In genomic region chr1:171616881-171617515, GRCm38 (mm10) we compare ENCODE assay signal across 21 mouse cellular contexts. TPM values are rescaled to one million over a fixed set of nuclear protein-coding genes. Genes with fewer than 3 reads are reported as not detected.
A peak's percentile ranks its signal among the peaks of the same experiment; 100 is the strongest.
DNase-seq lines count a peak whose midpoint lies in the region; ATAC-seq and TF ChIP-seq lines count a peak whose summit lies in the region.
"Had no signal": no experiment of that assay in that cellular context is flagged by ENCODE, and none has a peak within 500 bp of the region (broad histone marks: within the 10 kb centered on the region; RNA-seq: fewer than 3 reads in every experiment).

No protein-coding gene starts in this region.

- 0 out of 2 replicates have a peak, but pooled peaks have one; percentile 52 for ATAC-seq in kidney, embryonic 15.5 days (replicated peaks; ENCODE audit: low FRiP score)
- ATAC-seq in intestine, postnatal 0 days = no peak
- ATAC-seq: forebrain, postnatal 0 days; hindbrain, embryonic 16.5 days had no signal

- DNase-seq in kidney, postnatal 14 days = no peak
- DNase-seq in A20 (ENCODE audit: low read depth, low spot score) = peak; percentile 29
- DNase-seq in lung, postnatal 36 days = peak; percentile 49
- DNase-seq in right cerebral cortex, adult 18-20 months = no peak
- DNase-seq in c-Kit-positive CD71-positive TER-119-positive erythroid progenitor cells, embryonic 14.5 days (ENCODE audit: low spot score) = no peak
- DNase-seq: adrenal gland, postnatal 36 days; cerebellum, adult 2 months; forebrain, postnatal 0 days; kidney, adult 2 months; lung, embryonic 14.5 days; midbrain, embryonic 14.5 days; right cerebral cortex, postnatal 4 days; thymus, postnatal 4 days had no signal

- no peak for TF ChIP-seq POLR2A in bone marrow, adult 2 months (IDR thresholded peaks at IDR 0.05; ENCODE audit: borderline replicate concordance, control insufficient read depth, low read depth, low read length)

- no peak for TF ChIP-seq CTCF in bone marrow, adult 2 months (IDR thresholded peaks at IDR 0.05; ENCODE audit: control insufficient read depth, insufficient read depth, low read length)
- TF ChIP-seq CTCF in intestine, postnatal 0 days (IDR thresholded peaks at IDR 0.05; ENCODE audit: low read depth) = no peak

- no peaks in the 10 kb centered on the region for H3K27me3 ChIP-seq in kidney, embryonic 15.5 days
- no peaks in the 10 kb centered on the region for H3K27me3 ChIP-seq in intestine, postnatal 0 days (replicated peaks; ENCODE audit: control insufficient read depth, insufficient read depth, low read length)
- H3K27me3 ChIP-seq: CH12.LX; limb, embryonic 15.5 days; neural tube, embryonic 12.5 days had no signal

- no peak overlapping the region for H3K4me2 ChIP-seq in kidney, embryonic 15.5 days
- H3K4me2 ChIP-seq in intestine, postnatal 0 days (replicated peaks; ENCODE audit: low read depth) = no peak overlapping the region
- H3K4me2 ChIP-seq: limb, embryonic 15.5 days; lung, embryonic 14.5 days; neural tube, embryonic 12.5 days had no signal

- 61% methylated on average over 11 of the region's 11 CpGs for WGBS in kidney, embryonic 15.5 days
- WGBS in bone marrow, adult 2 months = 45% methylated on average over 11 of the region's 11 CpGs
- WGBS in intestine, postnatal 0 days = 81% methylated on average over 11 of the region's 11 CpGs

- no peak overlapping the region for H3K9ac ChIP-seq in kidney, embryonic 15.5 days
- no peak overlapping the region for H3K9ac ChIP-seq in intestine, postnatal 0 days (ENCODE audit: low read depth, low read length)
- H3K9ac ChIP-seq: forebrain, postnatal 0 days; limb, embryonic 15.5 days; lung, embryonic 14.5 days; neural tube, embryonic 12.5 days had no signal

- H3K4me3 ChIP-seq in kidney, embryonic 15.5 days (replicated peaks) = no peak overlapping the region
- H3K4me3 ChIP-seq in bone marrow, adult 2 months (replicated peaks; ENCODE audit: control insufficient read depth, low read depth, low read length) = no peak overlapping the region
- H3K4me3 ChIP-seq in intestine, postnatal 0 days (ENCODE audit: low read depth, low read length) = no peak overlapping the region
- H3K4me3 ChIP-seq: erythroblast, embryonic 14.5 days; limb, embryonic 15.5 days; neural tube, embryonic 12.5 days had no signal

- no peaks in the 10 kb centered on the region for H3K36me3 ChIP-seq in kidney, embryonic 15.5 days
- no peaks in the 10 kb centered on the region for H3K36me3 ChIP-seq in intestine, postnatal 0 days (ENCODE audit: control insufficient read depth, insufficient read depth)
- H3K36me3 ChIP-seq: limb, embryonic 15.5 days; neural tube, embryonic 12.5 days had no signal

- H3K9me3 ChIP-seq in kidney, embryonic 15.5 days (replicated peaks) = no peaks in the 10 kb centered on the region
- no peaks in the 10 kb centered on the region for H3K9me3 ChIP-seq in intestine, postnatal 0 days (ENCODE audit: control insufficient read depth)
- H3K9me3 ChIP-seq: limb, embryonic 15.5 days; neural tube, embryonic 12.5 days had no signal

- no peak overlapping the region for H3K27ac ChIP-seq in kidney, embryonic 15.5 days
- H3K27ac ChIP-seq in bone marrow, adult 2 months (ENCODE audit: control insufficient read depth, insufficient read depth, low read depth, low read length, poor library complexity) = peak overlapping the region; percentile 46
- no peak overlapping the region for H3K27ac ChIP-seq in intestine, postnatal 0 days (ENCODE audit: low read depth, low read length)
- H3K27ac ChIP-seq: limb, embryonic 15.5 days; neural tube, embryonic 12.5 days had no signal

- 0 out of 2 replicates have a peak, but pooled peaks cover 5% of the 10 kb centered on the region for H3K4me1 ChIP-seq in kidney, embryonic 15.5 days
- H3K4me1 ChIP-seq in bone marrow, adult 2 months (ENCODE audit: control insufficient read depth, insufficient read depth, low read length) = peaks cover 5% of the 10 kb centered on the region
- H3K4me1 ChIP-seq in intestine, postnatal 0 days (replicated peaks; ENCODE audit: control insufficient read depth, insufficient read depth, low read length) = no peaks in the 10 kb centered on the region
- H3K4me1 ChIP-seq: limb, embryonic 15.5 days; neural tube, embryonic 12.5 days had no signal

RNA-seq across cellular contexts. Expression of gene Ly9, which starts 9.8 kb away (rescaled TPM):
- polyA plus RNA-seq in kidney, embryonic 15.5 days (2015; fragmentation: Nextera tagmentation; extraction: Ambion mirVana) = 0.32 and 0.42 TPM in 2 replicates
- polyA plus RNA-seq in bone marrow, adult 2 months (2011; ENCODE audit: insufficient read depth, insufficient read length, low replicate concordance, missing spikeins) = 12.8 and 23.7 TPM in 2 replicates
- polyA plus RNA-seq in intestine, postnatal 0 days (2015; fragmentation: Nextera tagmentation; extraction: Ambion mirVana) = 0.18 and 0.55 TPM in 2 replicates
- polyA plus RNA-seq: midbrain, embryonic 14.5 days; neural tube, embryonic 12.5 days had no signal

RNA-seq across cellular contexts. Expression of gene Slamf7, which starts 35.8 kb away (rescaled TPM):
- polyA plus RNA-seq in kidney, embryonic 15.5 days (2015; fragmentation: Nextera tagmentation; extraction: Ambion mirVana) = 0.13 TPM in 1 of 2 replicates, not detected in the other
- polyA plus RNA-seq in bone marrow, adult 2 months (2011; ENCODE audit: insufficient read depth, insufficient read length, low replicate concordance, missing spikeins) = 3.1 and 4.7 TPM in 2 replicates
- polyA plus RNA-seq in intestine, postnatal 0 days (2015; fragmentation: Nextera tagmentation; extraction: Ambion mirVana) = 0.18 and 0.21 TPM in 2 replicates
- polyA plus RNA-seq: erythroblast, embryonic 14.5 days; forebrain, postnatal 0 days; hindbrain, embryonic 16.5 days; lung, embryonic 14.5 days; neural tube, embryonic 12.5 days had no signal

RNA-seq across cellular contexts. Expression of gene Cd244a, which starts 58.0 kb away (rescaled TPM):
- 0.08 and 0.26 TPM in 2 replicates for polyA plus RNA-seq in kidney, embryonic 15.5 days (2015; fragmentation: Nextera tagmentation; extraction: Ambion mirVana)
- polyA plus RNA-seq in bone marrow, adult 2 months (2011; ENCODE audit: insufficient read depth, insufficient read length, low replicate concordance, missing spikeins) = 1.9 and 4.0 TPM in 2 replicates
- 0.37 and 0.44 TPM in 2 replicates for polyA plus RNA-seq in intestine, postnatal 0 days (2015; fragmentation: Nextera tagmentation; extraction: Ambion mirVana)
- polyA plus RNA-seq: cerebellum, adult 2 months; erythroblast, embryonic 14.5 days; forebrain, postnatal 0 days; hindbrain, embryonic 16.5 days; lung, embryonic 14.5 days; neural tube, embryonic 12.5 days had no signal

Comparison
In these comparisons a context has a peak if more than half of its experiments do, and no peak if none do; other contexts are left out.
1. DNase-seq: peak in A20 (single experiment) and lung, postnatal 36 days (single experiment); none in kidney, postnatal 14 days (single experiment), right cerebral cortex, adult 18-20 months (single experiment) and c-Kit-positive CD71-positive TER-119-positive erythroid progenitor cells, embryonic 14.5 days (single experiment).